Mouse (Mus musculus): Measurements from ENCODE around the gene Slc22a2. TPM values are rescaled to one million over a fixed set of nuclear protein-coding genes. Genes with fewer than 3 reads are reported as not detected.
"Not testable (repeated sequence)": the region's sequence is repeated elsewhere in the genome, so short reads cannot be mapped to it uniquely, and the experiment has no call there.

The Slc22a2 gene
- polyA plus RNA-seq (2014; fragmentation: Nextera tagmentation; extraction: Ambion mirVana) = 0.23 and 1.8 TPM in 2 replicates

- Histone ChIP-seq H3K27ac (ENCODE audit: low read depth, low read length) (no peak within 1 kb of the TSS), H3K4me3 (ENCODE audit: low read length) (no peak within 1 kb of the TSS), H3K9me3 (ENCODE audit: control insufficient read depth, low read length) (no peaks in the 10 kb centered on the region), H3K36me3 (ENCODE audit: control insufficient read depth, insufficient read depth, low read length) (no peaks in the 10 kb centered on the region), H3K27me3 (ENCODE audit: control insufficient read depth, insufficient read depth, low read length) (no peaks in the 10 kb centered on the region), H3K4me2 (replicated peaks; ENCODE audit: low read depth, low read length) (no peak within 1 kb of the TSS), H3K4me1 (ENCODE audit: control insufficient read depth, insufficient read depth, low read length) (peaks cover 16% of the 10 kb centered on the region; the same call in 1 of the 2 replicates), H3K9ac (ENCODE audit: low read depth, low read length) (no peak within 1 kb of the TSS)
- ATAC-seq (ENCODE audit: low FRiP score, low TSS enrichment) = no peak
- WGBS = 40% methylated on average over 10 of the region's 10 CpGs
Observed at GRCm38 (mm10) chr17:12583991-12584390, at the start of gene Slc22a2. Gene Slc22a2 (plus strand): TSS chr17:12584132.

- 47% methylated on average over 13 of the region's 13 CpGs for WGBS
- H3K4me3 ChIP-seq (ENCODE audit: low read length) = no peak overlapping the region
- 0 out of 2 replicates have a peak, but pooled peaks have one; percentile 47 for ATAC-seq (ENCODE audit: low FRiP score, low TSS enrichment)
- H3K4me1 ChIP-seq (ENCODE audit: control insufficient read depth, insufficient read depth, low read length) = no peaks in the 10 kb centered on the region
- H3K27ac ChIP-seq (ENCODE audit: low read depth, low read length) = no peak overlapping the region
- no peaks in the 10 kb centered on the region for H3K27me3 ChIP-seq (ENCODE audit: control insufficient read depth, insufficient read depth, low read length)
- no peaks in the 10 kb centered on the region for H3K9me3 ChIP-seq (ENCODE audit: control insufficient read depth, low read length)
- H3K9ac ChIP-seq (ENCODE audit: low read depth, low read length) = no peak overlapping the region
- no peak overlapping the region for H3K4me2 ChIP-seq (replicated peaks; ENCODE audit: low read depth, low read length)
- no peaks in the 10 kb centered on the region for H3K36me3 ChIP-seq (ENCODE audit: control insufficient read depth, insufficient read depth, low read length)
Observed at GRCm38 (mm10) chr17:12534353-12535145, 49.4 kb upstream of the Slc22a2 start.

GRCm38 (mm10) chr17:12562215-12562614, 21.7 kb upstream of the Slc22a2 start:
- Histone ChIP-seq H3K4me3 (ENCODE audit: low read length) (no peak overlapping the region), H3K4me2 (replicated peaks; ENCODE audit: low read depth, low read length) (no peak overlapping the region), H3K36me3 (ENCODE audit: control insufficient read depth, insufficient read depth, low read length) (no peaks in the 10 kb centered on the region), H3K4me1 (ENCODE audit: control insufficient read depth, insufficient read depth, low read length) (no peaks in the 10 kb centered on the region), H3K27ac (ENCODE audit: low read depth, low read length) (no peak overlapping the region), H3K9me3 (ENCODE audit: control insufficient read depth, low read length) (peaks cover 2% of the 10 kb centered on the region; the same call in 1 of the 2 replicates), H3K9ac (ENCODE audit: low read depth, low read length) (no peak overlapping the region), H3K27me3 (ENCODE audit: control insufficient read depth, insufficient read depth, low read length) (no peaks in the 10 kb centered on the region)
- ATAC-seq (ENCODE audit: low FRiP score, low TSS enrichment) = no peak
- WGBS = 88% methylated on average over 4 of the region's 4 CpGs

GRCm38 (mm10) chr17:12564481-12565000, 19.4 kb upstream of the Slc22a2 start:
- not testable (repeated sequence) for H3K27me3 ChIP-seq (ENCODE audit: control insufficient read depth, insufficient read depth, low read length); H3K9me3 ChIP-seq (ENCODE audit: control insufficient read depth, low read length); H3K4me1 ChIP-seq (ENCODE audit: control insufficient read depth, insufficient read depth, low read length); H3K4me2 ChIP-seq (replicated peaks; ENCODE audit: low read depth, low read length); ATAC-seq (ENCODE audit: low FRiP score, low TSS enrichment); H3K27ac ChIP-seq (ENCODE audit: low read depth, low read length); H3K9ac ChIP-seq (ENCODE audit: low read depth, low read length); H3K36me3 ChIP-seq (ENCODE audit: control insufficient read depth, insufficient read depth, low read length); H3K4me3 ChIP-seq (ENCODE audit: low read length)
- WGBS = 76% methylated on average over 6 of the region's 6 CpGs

- no peaks in the 10 kb centered on the region for H3K9me3 ChIP-seq (ENCODE audit: control insufficient read depth, low read length)
- H3K27me3 ChIP-seq (ENCODE audit: control insufficient read depth, insufficient read depth, low read length) = no peaks in the 10 kb centered on the region
- 89% methylated on average over 6 of the region's 6 CpGs for WGBS
- no peak overlapping the region for H3K4me3 ChIP-seq (ENCODE audit: low read length)
- no peak overlapping the region for H3K27ac ChIP-seq (ENCODE audit: low read depth, low read length)
- no peaks in the 10 kb centered on the region for H3K4me1 ChIP-seq (ENCODE audit: control insufficient read depth, insufficient read depth, low read length)
- no peak overlapping the region for H3K4me2 ChIP-seq (replicated peaks; ENCODE audit: low read depth, low read length)
- ATAC-seq (ENCODE audit: low FRiP score, low TSS enrichment) = no peak
- H3K36me3 ChIP-seq (ENCODE audit: control insufficient read depth, insufficient read depth, low read length) = no peaks in the 10 kb centered on the region
- H3K9ac ChIP-seq (ENCODE audit: low read depth, low read length) = no peak overlapping the region
Observed at GRCm38 (mm10) chr17:12565443-12565842, 18.5 kb upstream of the Slc22a2 start.

GRCm38 (mm10) chr17:12571316-12571715, 12.6 kb upstream of the Slc22a2 start:
- Histone ChIP-seq H3K27me3 (ENCODE audit: control insufficient read depth, insufficient read depth, low read length) (no peaks in the 10 kb centered on the region), H3K4me1 (ENCODE audit: control insufficient read depth, insufficient read depth, low read length) (no peaks in the 10 kb centered on the region), H3K9ac (ENCODE audit: low read depth, low read length) (no peak overlapping the region), H3K36me3 (ENCODE audit: control insufficient read depth, insufficient read depth, low read length) (no peaks in the 10 kb centered on the region), H3K27ac (ENCODE audit: low read depth, low read length) (no peak overlapping the region), H3K9me3 (ENCODE audit: control insufficient read depth, low read length) (no peaks in the 10 kb centered on the region), H3K4me2 (replicated peaks; ENCODE audit: low read depth, low read length) (no peak overlapping the region), H3K4me3 (ENCODE audit: low read length) (no peak overlapping the region)
- no peak for ATAC-seq (ENCODE audit: low FRiP score, low TSS enrichment)
- 69% methylated on average over 6 of the region's 6 CpGs for WGBS

- no peak for ATAC-seq (ENCODE audit: low FRiP score, low TSS enrichment)
- Histone ChIP-seq H3K4me2 (replicated peaks; ENCODE audit: low read depth, low read length) (no peak overlapping the region), H3K9me3 (ENCODE audit: control insufficient read depth, low read length) (no peaks in the 10 kb centered on the region), H3K4me1 (ENCODE audit: control insufficient read depth, insufficient read depth, low read length) (no peaks in the 10 kb centered on the region), H3K4me3 (ENCODE audit: low read length) (no peak overlapping the region), H3K9ac (ENCODE audit: low read depth, low read length) (no peak overlapping the region), H3K27ac (ENCODE audit: low read depth, low read length) (no peak overlapping the region), H3K36me3 (ENCODE audit: control insufficient read depth, insufficient read depth, low read length) (no peaks in the 10 kb centered on the region), H3K27me3 (ENCODE audit: control insufficient read depth, insufficient read depth, low read length) (no peaks in the 10 kb centered on the region)
- 74% methylated on average over 9 of the region's 9 CpGs for WGBS
Observed at GRCm38 (mm10) chr17:12571924-12572463, 11.9 kb upstream of the Slc22a2 start.

- Histone ChIP-seq H3K4me1 (ENCODE audit: control insufficient read depth, insufficient read depth, low read length) (no peaks in the 10 kb centered on the region), H3K9me3 (ENCODE audit: control insufficient read depth, low read length) (no peaks in the 10 kb centered on the region), H3K27me3 (ENCODE audit: control insufficient read depth, insufficient read depth, low read length) (no peaks in the 10 kb centered on the region), H3K9ac (ENCODE audit: low read depth, low read length) (no peak overlapping the region), H3K36me3 (ENCODE audit: control insufficient read depth, insufficient read depth, low read length) (no peaks in the 10 kb centered on the region), H3K27ac (ENCODE audit: low read depth, low read length) (no peak overlapping the region), H3K4me2 (replicated peaks; ENCODE audit: low read depth, low read length) (no peak overlapping the region), H3K4me3 (ENCODE audit: low read length) (no peak overlapping the region)
- WGBS = 84% methylated on average over 6 of the region's 6 CpGs
- no peak for ATAC-seq (ENCODE audit: low FRiP score, low TSS enrichment)
Observed at GRCm38 (mm10) chr17:12575391-12575790, 8.5 kb upstream of the Slc22a2 start.

- H3K4me3 ChIP-seq (ENCODE audit: low read length) = no peak overlapping the region
- H3K27me3 ChIP-seq (ENCODE audit: control insufficient read depth, insufficient read depth, low read length) = no peaks in the 10 kb centered on the region
- H3K9me3 ChIP-seq (ENCODE audit: control insufficient read depth, low read length) = no peaks in the 10 kb centered on the region
- no peak for ATAC-seq (ENCODE audit: low FRiP score, low TSS enrichment)
- no peak overlapping the region for H3K9ac ChIP-seq (ENCODE audit: low read depth, low read length)
- no peaks in the 10 kb centered on the region for H3K36me3 ChIP-seq (ENCODE audit: control insufficient read depth, insufficient read depth, low read length)
- 91% methylated on average over 7 of the region's 7 CpGs for WGBS
- no peak overlapping the region for H3K4me2 ChIP-seq (replicated peaks; ENCODE audit: low read depth, low read length)
- H3K27ac ChIP-seq (ENCODE audit: low read depth, low read length) = no peak overlapping the region
- H3K4me1 ChIP-seq (ENCODE audit: control insufficient read depth, insufficient read depth, low read length) = no peaks in the 10 kb centered on the region
Observed at GRCm38 (mm10) chr17:12577096-12577495, 6.8 kb upstream of the Slc22a2 start.
